Mouse (Mus musculus) lung, postnatal 0 days (tissue): ENCODE data around the gene Atg4a-ps.

Source experiments
- CTCF ChIP-seq: IDR thresholded peaks from 2 replicates; pipeline ENCODE4 v1.5.1; 2016; ENCODE audit warnings: antibody characterized with exemption, mild to moderate bottlenecking
- EP300 ChIP-seq: IDR thresholded peaks from 2 replicates; pipeline ENCODE4 v1.6.1; 2016; ENCODE audit warnings: antibody characterized with exemption, mild to moderate bottlenecking, control low read depth

GRCm38 (mm10) chr3:103597586-103597985 is 48.3 kb downstream of the Atg4a-ps start:
- TF ChIP-seq CTCF (no peak), EP300 (no peak)
